Mouse (Mus musculus) right cerebral cortex, postnatal 14 days (tissue): ENCODE results near the gene Kcnab2.

Experiments used
- DNase-seq: peaks from one replicate; pipeline ENCODE4 v3.0.0; 2022

The Kcnab2 gene

GRCm38 (mm10) chr4:152365228-152365627 is 112.4 kb downstream of the Kcnab2 start:
- no peak for DNase-seq

DNA sequence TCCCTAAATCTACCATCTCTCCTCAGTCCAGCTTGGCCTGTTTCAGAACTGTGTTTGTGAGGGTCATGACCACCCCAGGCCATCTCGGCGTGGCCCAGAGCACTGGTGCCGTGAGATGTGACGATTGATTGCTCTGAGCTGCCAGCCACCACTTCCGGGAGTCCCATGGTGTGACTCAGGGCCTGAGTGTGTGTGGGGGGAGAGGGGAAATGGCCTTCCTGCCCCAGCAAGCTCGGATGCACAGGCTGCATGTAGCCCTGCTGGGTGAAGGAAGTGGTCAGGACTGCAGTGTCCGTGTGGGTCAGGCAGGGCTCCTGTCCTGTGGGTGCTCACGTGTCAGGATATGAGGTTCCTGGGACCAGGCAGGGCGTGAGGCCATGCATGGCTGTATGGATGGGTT is 115.5 kb downstream of the Kcnab2 start:
- no peak for DNase-seq

- no peak for DNase-seq
These were observed 116.8 kb downstream of the Kcnab2 start for GRCm38 (mm10) chr4:152360855-152361254.

DNA sequence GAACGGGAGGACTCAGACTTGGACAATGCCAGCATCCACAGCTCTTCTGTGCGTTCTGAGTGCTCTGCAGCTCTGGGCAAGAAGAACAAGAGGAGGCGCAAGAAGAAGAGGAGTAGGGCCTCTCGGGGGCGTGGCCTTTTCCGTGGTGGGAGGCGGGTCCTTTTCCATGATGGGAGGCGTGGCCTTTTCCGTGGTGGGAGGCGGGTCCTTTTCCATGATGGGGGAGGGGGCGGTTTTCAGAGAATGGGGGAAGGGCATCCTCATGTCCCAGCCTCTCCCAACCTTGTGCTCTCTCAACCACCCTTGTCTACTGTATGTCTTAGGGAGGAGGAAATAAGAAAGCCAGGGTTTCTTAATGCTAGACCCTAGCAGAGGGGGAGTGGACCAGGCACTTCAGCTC is 118.0 kb downstream of the Kcnab2 start:
- no peak for DNase-seq

- no peak for DNase-seq
These were observed 122.0 kb downstream of the Kcnab2 start for GRCm38 (mm10) chr4:152355672-152356071.

DNA sequence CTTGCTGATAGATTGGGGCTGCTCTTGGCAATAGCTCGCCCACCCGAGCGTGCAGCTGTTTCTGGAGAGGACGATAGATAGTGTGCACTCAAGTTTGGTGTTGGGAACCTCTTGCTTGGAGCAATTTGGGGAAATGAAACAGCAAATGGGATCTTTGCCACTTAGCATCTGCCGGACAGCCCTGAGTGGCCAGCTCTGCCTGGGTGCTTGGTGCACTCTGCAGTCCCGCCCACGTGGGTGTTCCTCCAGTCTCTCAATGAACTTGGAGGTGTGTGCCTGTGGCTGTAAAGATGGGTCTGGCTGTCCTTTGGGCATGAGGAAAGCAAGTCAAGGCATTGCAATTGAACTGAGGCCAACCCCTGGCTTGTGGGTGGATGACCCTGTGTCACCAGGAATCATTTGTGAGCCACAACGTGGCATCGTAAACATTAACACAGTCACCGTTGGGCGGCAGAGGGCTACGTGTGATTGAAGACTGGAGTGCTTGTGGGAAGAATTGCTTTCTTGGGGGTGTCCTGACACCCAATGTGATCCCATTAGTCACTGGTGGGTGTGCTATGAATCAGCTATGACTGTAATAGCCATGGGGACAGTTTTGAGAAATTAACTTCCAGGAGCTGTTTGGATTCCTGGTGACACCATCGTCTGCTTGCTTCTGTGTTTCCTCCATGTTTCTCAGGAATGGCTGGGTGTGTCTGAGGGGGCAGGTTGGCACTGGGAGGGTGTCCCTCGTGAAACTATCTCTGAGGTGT is 123.6 kb downstream of the Kcnab2 start:
- no peak for DNase-seq

DNA sequence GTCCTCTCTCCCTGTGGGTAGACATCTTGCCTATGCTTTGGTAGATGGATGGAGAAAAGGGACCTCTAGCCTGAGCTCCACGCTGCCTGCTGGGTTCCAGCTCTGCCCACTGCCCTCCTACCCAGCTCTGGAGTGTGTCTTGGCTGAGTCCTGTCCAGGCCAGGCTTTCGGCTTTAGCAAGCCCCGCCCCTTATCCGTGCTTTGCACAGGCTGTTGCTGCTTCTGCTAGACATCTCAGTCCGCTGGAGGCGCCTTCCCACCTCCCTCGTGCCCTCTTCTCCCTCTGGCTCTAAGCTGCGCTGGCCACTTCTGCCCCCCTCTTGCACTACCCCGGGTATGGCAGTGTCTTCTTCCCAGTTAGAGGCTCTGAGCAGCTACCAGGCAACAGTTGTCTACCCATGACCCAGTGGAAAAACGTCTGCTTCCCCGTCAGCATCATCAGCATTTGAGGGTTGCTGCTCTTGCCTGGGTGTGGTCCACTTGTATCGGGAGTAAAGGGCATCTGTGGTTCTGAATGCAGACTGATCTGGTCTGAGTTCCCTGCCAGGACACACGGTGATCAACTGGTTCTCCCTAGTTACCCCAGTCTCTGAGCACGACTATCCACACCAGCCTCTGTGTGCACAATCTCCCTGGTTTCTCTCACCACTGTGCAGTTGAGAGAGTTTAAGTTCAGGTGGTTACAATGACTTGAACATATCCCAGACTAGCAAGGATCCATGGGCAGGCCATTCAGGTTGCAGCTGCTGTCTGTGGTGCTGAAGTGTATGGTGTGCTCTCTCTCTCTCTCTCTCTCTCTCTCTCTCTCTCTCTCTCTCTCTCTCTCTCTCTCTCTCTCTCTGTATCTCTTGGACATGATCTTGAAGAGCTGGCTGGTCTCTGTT is 126.0 kb downstream of the Kcnab2 start:
- peak; percentile 26 for DNase-seq

DNA sequence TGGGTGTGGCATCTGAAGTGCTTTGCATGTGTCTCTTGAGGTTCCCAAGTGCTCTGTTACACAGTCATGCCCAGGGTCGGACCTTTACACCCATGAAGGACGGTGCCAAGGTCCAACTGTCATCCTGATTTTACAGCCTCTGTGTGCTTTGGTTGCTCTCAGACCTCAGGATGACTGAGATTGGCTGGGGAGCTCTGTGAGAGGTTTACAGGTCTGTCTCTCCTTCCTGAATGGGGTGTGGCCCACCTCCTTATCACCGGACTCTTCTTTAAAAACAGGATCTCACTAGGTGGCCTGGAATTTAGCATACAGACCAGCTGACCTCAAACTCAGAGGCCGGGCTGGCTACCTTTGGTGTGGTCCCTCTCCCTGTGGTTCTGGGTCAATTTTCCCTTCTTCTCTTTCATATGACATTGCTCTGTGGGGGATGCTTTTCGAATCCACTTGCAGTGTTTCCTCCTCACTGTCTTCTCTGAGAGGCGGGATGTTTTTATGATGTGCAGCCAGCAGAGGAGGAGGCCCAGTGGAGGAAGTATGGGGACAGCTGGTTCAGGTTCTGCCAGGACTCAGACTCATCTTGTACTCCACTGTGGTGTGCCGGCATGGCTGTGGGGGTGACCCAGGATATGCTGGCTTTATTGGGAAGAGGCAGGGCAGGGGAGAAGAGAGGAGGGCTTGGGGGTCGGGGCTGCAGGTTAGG is 126.8 kb downstream of the Kcnab2 start:
- no peak for DNase-seq

DNA sequence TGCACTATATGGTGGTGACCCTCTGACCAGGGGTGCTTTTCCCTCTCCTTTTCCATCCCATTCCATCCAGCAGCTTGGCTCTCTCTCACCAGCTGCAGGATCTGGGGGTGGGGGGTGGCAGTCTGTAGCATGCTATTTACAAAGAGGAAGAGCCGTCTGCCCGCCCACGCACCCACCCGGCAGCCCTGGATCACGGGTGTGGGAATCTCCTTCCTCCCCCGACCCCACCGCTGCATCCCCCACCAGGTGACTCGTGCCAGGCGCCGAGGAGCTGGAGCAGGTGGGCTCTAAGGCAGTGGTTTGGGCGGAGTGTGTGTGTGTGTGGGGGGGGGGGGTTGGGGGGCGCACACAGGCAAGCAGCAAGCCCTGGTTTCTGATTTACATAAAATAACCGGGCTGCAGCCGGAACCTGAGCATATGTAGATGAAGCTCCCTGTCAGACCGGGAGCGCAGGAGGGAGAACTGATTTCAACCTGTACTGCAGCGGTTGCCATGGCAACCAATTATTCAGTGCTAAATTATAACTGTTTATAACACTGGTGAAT is 127.8 kb downstream of the Kcnab2 start:
- DNase-seq, result peak; percentile 80

DNA sequence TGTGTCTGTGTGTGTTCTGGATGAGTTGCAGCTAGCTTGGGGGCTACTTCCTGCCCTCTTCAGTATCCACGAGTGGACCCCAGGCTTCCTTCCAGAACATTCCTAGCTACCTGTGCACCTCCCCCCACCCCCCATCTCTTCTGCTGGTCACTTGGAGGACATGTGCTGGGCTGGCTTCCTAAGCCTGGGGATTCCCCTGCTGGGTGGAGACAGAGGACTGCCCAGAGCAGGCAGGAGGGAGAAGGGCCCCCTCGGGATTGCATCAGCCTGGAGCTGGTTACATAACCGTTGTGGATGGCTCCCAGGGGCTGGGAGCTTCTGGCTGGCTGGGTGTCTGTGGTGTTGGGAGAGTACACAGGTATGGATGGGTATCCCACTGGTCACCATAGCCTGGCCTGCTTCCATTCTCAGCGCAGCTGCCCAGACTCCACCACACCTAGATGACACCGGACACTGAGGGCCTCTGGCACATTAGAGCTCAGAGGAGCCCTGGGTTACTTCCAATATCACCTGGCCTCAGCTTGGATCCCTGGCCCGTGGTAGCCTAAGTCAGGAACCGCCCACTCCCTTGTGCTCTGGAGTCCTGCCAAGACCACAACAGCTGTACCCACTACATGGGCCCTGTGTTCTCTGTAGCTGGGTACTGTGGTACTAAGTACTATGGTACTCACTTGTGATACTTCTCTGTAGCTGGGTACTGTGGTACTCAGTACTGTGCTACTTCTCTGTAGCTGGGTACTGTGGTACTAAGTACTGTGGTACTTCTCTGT is 132.4 kb downstream of the Kcnab2 start:
- peak; percentile 50 for DNase-seq

DNA sequence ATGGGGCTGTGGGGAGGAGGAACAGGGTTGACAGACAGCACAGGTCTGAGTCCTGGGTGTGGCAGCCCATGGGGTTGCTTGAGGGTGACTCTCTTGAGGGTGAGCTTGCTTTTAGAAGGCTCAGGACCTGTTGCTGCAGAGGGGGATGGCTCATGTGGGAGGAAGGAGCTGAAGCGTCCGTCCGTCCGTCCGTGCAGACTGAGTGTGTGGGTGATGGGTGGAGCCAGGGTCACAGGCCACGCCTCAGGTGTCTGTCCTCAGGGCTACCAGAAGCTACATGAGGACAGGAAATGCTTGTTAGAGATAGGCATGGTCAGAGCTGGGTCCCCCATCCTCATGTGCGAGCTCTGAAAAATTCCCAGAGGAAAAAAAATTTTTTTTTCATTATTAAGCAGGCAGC is 133.0 kb downstream of the Kcnab2 start:
- DNase-seq, result no peak

GRCm38 (mm10) chr4:152343296-152343695 is 134.4 kb downstream of the Kcnab2 start:
- no peak for DNase-seq
